Mouse (Mus musculus) mature B cell (primary cell): Measurements from ENCODE around the gene Otud4.
"Not testable (repeated sequence)": the region's sequence is repeated elsewhere in the genome, so short reads cannot be mapped to it uniquely, and the experiment has no call there.

Experiments
- in situ Hi-C: fragments of 300-500 bp; cut with MboI; formaldehyde crosslinking; loops from 2 replicates; pipeline ENCODE4 v1.14.3; 2019

Otud4 gene

DNA sequence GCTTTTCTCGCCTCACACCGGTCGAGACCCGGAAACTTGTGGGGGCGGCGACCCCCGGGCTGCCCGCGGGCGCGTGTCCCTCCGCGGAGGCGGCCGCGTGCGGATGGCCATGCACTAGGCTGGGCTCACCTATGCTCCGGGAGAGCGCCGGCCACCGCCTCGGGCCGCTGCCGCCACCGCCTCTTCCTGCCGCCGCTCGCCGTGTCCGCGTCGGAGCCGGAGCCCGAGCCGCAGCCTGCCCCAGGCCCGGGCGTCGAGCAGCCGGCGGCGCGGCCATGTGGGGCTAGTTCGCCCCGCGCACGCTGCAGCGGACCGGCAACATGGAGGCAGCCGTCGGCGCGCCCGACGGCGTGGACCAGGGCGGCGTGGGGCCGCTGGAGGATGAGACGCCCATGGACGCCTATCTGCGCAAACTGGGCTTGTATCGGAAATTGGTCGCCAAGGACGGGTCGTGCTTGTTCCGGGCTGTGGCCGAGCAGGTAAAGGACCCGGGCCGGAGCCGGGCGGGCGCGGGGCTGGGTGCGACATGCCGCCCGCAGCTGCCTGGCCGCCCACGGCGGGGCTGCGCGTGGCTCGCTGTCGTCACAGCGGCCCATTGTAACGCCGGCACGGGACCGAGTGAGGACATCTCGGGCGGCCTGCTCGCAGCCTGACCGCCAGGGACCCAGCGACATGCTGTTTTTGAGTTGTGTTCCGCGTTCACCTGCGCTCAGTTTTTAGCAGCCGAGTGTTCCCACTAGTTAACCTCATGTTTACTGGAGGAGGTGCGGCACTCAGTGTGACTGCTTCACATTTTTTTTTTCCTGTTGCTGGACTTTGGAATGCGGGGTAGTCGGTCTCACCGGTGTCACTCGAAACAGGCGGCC is at the start of gene Otud4:
Gene Otud4 (plus strand): TSS at position 33 of the 866 bp plus-strand sequence.
- in situ Hi-C loops: loop anchor here (10.0 kb wide), 1 partner anchor 55 kb away; no protein-coding TSS in a partner anchor

DNA sequence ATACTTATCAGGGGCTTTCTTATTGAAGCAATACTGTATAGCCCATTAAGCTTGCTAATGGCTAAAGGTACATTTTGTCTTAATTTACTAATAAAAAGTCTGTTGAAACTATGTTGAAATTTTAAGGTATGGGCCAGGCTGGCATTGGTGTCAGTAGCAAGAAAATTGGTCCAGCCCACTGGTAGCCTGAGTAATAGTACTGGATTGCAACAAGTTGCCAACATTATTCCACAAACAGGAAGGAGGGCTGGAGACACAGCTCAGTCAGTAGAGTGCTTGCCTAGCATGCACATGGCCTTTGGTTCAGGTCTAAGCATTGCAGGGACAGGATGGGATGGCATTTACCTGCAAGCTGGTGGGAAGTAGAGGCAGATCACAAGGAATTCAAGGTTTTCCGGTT is 38.5 kb upstream of the Otud4 start:
- in situ Hi-C loops: no loop called here

DNA sequence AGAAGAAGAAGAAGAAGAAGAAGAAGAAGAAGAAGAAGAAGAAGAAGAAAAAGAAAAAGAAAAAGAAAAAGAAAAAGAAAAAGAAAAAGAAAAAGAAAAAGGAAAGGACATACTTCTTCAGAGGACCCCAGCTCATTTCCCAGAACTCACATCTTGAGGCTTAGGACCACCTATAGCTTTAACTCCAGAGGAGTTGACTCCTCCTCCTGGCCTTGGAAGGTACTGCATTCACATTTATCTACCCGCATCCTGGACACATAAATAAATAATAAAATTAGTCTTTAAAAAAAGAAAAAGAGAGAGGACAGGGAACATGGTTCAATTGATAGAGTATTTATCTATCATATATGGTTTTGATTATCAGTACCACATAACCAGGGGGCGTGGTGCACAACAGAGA is 36.2 kb upstream of the Otud4 start:
- in situ Hi-C loops: not testable (repeated sequence)

DNA sequence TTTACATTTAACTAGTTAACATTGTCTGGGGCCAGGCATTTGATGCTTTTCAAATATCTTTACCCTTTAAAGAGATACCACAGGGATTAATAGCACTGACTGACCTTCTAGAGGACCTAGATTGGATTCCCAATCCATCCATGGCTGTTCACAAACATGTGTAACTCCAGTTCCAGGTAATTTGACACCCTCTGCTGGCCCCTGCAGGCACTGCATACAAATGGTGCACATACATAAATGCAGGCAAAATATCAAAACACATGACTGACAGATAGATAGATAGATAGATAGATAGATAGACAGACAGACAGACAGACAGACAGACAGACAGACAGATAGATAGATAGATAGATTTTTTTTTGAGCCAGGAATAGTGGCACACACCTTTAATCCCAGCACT is 33.2 kb upstream of the Otud4 start:
- in situ Hi-C loops: no loop called here

DNA sequence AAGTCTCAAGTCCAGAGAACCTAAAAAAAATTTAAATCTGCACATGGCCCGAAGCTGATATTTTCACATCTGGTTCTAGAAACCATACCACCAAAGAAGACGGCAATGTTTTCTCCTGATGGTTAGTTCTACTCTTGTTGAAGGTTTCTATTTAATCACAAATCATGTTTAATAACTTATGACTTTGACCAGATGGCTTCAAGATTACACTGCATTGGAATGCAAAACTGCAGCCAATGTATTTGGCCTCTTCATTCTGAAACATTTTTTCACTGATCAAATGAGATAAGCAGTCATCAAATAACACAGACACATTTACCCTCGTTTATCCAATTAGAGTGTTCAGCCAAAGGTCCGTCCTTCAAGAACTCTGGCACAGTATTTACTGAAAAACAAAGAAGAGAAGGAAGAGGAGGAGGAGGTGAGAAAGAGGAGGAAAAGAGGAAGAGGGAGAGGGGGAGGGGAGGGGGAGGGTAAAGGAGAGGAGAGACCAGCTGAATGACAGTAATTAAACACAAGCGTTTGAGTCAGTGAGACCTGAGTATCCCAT is 32.6 kb upstream of the Otud4 start:
- in situ Hi-C loops: no loop called here

DNA sequence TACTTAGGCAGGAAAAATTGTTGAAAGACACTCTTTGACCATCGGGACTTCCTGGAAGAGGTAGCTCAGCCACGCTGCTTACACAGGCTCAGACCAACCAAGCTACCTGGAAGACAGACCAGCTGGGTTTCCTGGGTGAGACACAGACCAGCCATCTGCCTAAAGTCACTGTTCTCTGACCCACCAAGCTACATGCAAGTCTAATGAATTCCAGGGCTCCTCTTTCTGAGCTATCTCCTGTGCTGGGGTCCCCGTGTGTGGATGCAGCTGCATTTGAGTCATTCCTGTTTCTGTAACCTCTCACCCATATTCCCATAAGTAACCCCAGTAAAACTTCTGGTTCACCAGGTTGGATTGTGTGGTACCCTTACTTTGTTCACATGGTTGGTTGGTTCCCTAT is 30.7 kb upstream of the Otud4 start:
- in situ Hi-C loops: no loop called here

DNA sequence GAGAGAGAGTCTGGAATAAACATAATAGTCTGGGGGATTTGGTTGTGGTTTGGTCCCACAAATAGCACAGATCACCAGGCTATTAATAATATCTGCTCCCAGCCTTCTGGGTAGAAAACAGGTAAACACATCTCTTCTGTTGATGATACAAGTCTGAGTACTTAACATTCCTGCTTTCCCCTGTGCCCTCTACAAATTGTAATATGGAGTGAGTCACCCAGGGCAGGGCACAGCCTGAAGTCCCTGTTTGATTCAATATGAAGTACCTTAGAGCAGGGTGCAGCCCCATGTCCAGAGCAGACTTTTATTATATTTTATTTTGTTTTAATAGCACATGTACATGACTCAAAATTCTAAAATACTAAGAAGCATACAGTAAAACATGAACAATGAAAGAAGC is 29.1 kb upstream of the Otud4 start:
- in situ Hi-C loops: no loop called here

DNA sequence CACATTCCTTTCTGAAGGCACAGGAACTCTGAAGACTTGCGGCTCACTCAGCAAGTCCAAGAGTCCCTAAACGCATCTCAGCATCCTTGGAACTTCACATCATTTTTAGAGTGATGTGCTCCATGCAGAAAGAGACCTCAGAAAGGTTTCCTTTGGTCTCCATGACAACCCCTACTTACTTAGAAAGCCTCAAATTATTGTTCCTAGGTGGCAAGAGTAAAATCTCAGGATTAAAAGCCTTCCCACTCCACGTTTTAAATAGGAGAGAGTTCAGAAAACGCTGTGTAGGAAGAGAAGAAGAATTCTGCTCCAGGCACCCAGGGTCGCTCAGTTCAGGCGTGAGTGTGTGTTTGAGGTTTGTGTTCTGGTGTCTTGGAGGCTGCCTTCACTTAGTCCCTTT is 27.1 kb upstream of the Otud4 start:
- in situ Hi-C loops: no loop called here

DNA sequence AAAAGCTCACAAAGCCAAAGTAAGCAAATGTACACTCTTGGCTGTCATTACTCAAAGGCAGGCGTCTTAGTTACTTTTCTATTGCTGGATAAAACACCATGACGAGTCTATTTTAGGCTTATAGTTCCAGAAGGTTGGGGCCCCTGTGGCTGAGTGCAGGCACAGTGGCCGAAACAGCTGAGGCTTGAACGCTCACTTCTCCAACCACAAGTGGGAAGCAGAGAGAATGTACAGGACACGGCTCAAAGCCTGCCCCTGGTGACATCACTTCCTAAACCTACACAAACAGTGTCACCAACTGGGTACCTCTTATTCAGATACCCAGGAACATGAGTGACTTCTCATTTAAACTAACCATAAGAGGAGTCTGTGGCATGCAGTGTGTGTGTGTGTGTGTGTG is 26.5 kb upstream of the Otud4 start:
- in situ Hi-C loops: no loop called here

DNA sequence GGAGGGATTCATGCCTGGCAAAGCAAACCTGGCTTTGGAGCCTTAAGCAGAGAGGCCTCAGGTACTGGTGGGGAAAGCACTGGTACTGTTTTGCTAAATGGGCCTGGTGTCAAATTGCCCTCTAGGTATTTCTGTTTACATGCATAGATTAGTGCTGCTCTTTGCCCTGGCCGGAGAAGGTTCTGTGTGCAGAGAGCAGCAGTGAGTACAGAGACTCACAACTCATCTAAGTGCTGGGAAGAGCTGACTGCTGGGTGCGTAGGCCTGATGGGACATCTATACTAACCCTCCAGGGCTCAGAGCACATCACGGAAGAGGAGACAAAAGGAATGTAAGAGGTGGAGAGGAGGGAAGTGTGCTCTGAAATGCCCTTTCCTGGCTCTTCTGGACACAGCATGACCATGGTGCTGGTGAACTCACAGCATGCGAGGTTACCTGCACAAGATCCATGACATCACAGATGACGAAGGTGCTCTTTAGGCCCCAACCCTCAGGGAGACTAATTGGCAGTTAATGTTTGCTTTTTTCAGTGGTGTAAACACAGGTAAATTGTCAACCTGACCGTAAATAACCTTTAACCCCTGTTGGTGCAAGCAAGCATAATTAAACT is 23.6 kb upstream of the Otud4 start:
- in situ Hi-C loops: no loop called here

DNA sequence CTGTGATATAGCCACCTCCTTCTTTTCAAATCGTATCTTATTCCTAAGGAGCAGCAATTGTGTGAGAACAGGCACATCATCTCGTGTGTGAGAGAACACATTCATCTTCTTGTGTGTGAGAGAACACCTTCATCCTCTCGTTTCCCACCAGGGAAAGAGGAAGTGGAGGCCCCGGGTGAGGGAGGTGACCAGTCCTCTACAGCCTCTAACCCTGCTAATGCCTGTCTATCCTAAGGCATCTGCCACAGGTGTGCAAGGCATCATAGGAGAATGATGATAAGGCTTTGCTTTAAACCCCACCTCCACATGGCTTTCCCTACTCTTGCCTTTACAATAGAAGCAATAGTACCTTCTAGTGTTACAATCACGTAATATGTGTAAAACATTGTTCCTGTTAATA is 20.5 kb upstream of the Otud4 start:
- in situ Hi-C loops: no loop called here

DNA sequence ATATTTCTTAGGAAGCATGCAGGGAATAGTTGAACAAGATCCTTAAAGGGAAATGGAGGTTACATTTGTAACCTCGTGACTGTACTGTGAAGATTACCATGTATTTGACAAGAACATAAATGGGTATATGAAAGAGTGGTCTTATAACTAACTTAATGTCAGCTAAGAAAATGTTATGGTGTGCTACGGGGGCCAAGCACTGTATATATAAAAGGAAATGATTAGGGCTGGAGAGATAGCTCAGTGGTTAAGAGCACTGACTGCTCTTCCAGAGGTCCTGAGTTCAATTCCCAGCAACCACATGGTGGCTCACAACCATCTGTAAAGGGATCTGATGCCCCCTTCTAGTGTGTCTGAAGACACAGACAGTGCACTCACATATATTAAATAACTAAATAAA is 20.1 kb upstream of the Otud4 start:
- in situ Hi-C loops: no loop called here

DNA sequence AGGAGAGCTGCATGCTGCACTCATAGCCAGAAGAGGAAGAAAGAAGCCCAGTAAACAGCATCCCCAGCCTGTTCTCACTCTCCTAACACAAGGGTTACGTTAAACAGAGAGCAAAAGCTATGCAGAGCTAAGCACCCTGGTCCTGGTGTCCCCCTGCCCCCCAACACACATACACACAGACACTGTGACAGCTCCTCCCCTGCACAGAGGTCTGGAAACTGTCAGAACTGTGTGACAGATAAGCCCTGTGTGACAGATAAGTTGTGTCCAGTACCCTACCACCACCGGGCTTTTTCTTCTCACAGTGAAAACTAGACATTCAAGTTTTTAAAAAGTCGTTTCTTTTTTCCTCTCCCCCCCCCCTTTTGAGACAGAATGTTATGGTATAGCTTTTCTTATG is 19.4 kb upstream of the Otud4 start:
- in situ Hi-C loops: no loop called here

DNA sequence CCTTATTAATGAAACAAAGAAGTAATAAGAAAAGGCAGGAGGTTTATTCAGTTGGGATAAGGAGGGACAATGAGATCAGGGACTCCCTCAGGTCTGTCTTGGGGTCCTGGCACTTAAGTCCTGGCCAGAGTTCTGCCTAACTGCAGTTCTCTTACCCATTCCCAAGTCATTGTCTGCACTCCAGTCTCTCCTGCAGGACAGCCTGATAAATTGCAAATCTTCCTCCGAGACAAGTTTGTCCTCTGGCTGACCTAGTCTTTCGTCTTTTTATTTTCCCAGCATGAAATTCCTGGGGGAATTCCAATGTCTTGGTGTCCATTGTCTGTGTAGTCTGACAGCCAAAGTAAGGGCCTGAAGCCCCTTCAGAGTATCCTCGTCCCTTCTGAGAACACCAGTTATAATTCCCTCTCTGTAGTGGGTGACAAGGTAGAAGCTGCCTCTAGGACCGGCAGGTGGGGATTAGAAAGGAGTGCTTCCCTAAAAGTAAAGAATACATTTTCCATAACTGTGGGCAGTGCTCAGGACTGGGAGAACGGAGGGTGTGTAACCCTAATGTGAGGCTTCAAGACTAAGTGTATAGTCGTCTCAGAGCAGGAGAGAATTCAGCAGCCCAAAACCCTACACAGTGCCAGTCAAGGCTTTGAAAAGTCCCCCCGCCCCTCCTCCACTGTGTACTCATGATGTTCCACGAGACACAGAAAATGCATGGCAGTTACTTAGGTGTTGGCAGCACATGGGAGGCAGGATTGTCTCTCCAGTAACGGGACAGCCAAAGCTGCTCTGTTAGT is 18.7 kb upstream of the Otud4 start:
- in situ Hi-C loops: no loop called here

DNA sequence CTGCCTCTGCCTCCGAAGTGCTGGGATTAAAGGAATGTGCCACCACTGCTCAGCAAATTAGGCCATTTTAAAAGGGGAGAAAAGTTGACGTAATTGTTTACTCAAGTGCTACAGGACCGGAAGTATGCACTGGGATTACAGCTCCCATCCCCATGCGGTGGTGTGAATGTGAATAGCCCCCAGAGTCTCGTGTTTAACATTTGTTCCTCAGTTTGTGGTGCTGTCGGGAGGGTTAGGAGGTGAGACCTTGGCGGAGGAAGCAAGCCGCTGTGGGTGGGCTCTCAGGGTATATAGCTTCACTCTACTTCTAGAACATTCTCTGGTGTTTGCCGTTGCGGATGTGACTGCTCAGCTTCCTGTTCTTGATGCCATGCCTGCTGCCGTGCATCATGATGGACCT is 17.1 kb upstream of the Otud4 start:
- in situ Hi-C loops: no loop called here

DNA sequence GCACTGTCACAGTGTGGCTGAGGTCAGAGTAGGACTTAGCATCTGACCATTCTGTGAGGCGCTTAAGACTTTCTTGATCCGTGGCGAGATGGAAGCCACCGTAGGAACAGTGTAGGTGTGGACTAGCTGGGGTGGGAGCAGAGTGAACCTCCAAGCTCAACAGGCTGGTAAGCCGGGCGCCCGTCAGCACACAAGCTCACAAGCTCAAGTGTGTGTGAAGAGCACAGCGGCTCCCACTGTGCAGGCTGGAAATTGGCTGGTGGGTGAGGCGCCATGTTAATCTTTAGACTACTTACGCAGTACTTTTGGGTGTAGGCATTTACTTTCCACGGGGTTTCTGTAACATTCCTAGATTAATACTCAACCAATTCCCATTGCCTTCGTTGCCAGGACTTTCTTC is 16.1 kb upstream of the Otud4 start:
- in situ Hi-C loops: no loop called here

DNA sequence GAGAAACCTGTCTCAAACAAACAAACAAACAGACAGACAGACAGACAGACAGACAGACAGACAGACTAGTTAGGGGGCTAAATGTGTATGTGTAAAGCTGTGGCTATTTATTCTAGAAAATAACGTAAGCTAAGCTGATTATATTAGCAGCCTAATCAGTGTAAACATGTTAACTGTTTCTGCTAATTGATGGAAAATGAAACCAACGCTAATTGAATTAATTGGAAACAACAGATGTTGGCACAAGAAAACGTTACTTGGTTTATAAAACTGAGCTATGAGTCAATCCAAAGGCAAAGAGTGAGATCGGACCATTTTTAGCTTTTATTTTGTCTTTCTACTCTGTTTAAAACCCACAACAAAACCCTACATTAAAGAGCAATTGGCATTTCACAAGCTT is 15.0 kb upstream of the Otud4 start:
- in situ Hi-C loops: no loop called here

DNA sequence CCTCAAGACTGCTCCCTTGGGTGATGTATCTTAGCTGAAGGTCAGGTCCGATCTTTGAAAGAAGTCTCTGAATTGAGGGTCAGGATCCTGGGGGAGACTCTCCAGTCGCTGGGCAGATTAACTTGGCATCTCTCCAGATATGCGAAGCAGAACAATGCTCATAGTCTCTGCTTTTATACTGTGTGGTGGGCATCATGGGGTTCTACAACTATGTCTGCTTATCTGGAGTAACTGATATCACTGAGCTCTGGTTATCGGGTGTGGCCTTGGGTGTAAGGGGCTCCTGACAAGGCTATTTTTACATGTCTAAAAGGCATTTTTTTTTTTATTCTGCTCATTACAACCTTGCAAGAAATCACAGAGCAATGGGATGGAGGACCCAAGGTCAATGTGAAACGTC is 13.2 kb upstream of the Otud4 start:
- in situ Hi-C loops: no loop called here

DNA sequence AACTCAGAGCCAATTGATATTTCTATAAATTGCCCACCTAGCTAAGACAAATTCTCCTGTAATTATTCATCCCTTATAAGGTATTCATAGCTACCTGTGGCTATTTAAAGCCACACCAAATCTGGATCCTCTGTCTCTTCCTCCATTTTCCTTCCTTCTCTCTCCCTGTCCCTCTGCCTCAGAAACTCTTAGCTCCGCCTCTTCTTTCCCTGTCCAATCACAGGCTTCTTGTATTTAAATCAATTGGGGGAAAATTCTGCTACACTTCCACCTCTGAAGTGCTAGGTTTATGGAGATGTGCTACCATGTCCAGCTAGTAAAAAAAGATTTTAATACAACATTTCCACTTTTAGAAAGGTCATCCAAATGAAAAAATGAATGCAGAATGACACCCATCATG is 3.9 kb upstream of the Otud4 start:
- in situ Hi-C loops: no loop called here

DNA sequence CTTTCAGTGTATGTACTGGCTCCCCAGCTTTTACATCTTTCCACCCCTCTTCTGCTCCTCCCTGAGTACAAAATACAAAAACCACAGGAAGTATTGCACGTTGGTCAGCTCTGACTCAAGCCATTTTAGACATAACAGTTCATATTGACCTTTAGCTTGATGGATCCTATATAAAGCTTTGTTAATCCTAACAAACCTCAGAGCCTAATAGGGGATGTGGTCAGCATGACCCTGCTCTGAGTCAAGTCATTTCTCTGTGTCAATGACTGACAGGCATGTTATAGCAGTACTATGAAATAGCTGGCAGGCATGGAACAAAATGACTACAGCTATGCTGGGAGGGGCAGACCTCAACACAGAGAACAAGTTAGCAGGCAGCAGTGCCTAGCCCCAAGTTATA is 3.3 kb upstream of the Otud4 start:
- in situ Hi-C loops: no loop called here

DNA sequence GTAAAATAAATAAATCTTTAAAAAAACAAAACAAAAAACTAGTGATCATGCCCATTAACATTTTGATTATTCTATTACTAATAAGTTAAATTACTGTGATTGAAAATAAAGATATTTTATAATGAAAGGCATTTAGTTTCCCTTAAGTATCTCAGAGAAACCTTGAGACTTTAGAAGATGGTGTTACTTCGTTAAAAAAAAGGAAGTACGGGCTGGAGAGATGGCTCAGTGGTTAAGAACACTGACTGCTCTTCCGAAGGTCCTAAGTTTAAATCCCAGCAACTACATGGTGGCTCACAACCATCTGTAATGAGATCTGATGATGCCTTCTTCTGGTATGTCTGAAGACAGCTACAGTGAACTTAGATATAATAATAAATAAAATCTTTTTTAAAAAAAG is 2.2 kb upstream of the Otud4 start:
- in situ Hi-C loops: no loop called here

DNA sequence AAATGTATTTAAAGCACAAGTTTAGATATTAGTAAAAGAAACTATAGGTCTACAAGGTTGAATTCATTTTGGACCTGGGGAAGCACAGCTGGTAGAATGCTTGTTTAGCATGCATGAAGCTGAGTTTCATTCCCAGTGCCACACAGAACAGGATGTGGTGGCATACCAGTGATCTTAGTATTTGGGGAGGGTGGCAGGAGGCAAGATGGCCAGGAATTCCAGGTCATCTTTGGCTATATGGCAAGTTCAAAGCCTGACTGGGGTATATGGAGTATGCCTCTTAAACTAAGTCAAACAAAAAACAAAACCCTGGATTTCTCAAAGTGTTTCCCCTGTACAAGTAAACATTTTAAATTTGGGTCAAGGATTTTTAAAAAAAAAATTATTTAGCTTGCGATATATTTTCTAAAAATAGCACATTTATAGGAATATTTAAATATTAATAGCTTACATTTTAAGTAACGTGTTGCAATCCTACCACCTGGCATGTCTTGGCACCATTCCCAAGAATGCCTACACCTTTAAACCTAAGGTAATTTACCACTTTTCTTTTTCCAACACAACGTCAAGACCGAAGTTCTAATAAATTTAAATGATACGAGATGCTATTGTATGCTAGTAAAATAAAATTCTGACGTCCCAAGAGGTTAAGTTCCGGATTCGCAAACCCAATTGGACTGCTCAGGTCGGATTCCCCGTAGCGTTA is 1.3 kb upstream of the Otud4 start:
- in situ Hi-C loops: no loop called here
